Mouse (Mus musculus): Measurements from ENCODE around the gene Gm42372. TPM values are rescaled to one million over a fixed set of nuclear protein-coding genes. Genes with fewer than 3 reads are reported as not detected.
A peak's percentile ranks its signal among the peaks of the same experiment; 100 is the strongest.

The Gm42372 gene
- total and polyA plus RNA-seq, 3 experiments: 0.42 TPM; not detected in 2

- H3K4me1 ChIP-seq (ENCODE audit: control insufficient read depth in 1 of 2, insufficient read depth in 2 of 2, low read length in 2 of 2): peaks cover 4 to 15% of the 10 kb centered on the region in 2 experiments; a peak in 3 of 4 replicates
- TF ChIP-seq GATA1 (IDR thresholded peaks at IDR 0.05; ENCODE audit: low read depth, low read length): no peak
- no peak for TF ChIP-seq CHD1 (IDR thresholded peaks at IDR 0.05; ENCODE audit: low read depth, low read length)
- no peak for TF ChIP-seq HCFC1 (IDR thresholded peaks at IDR 0.05; ENCODE audit: low read depth, low read length)
- 0 out of 2 replicates have a peak, but pooled peaks have one; percentile 30 for TF ChIP-seq TBP (IDR thresholded peaks at IDR 0.05; ENCODE audit: low read depth, low read length)
- no peak; the same call in 1 of the 2 replicates for TF ChIP-seq SIN3A (IDR thresholded peaks at IDR 0.05; ENCODE audit: low read length)
- no peak for TF ChIP-seq EP300 (IDR thresholded peaks at IDR 0.05; ENCODE audit: low read depth in 1 of 2, low read length in 2 of 2)
- peak; percentile 31; the same call in 1 of the 2 replicates for TF ChIP-seq NELFE (IDR thresholded peaks at IDR 0.05; ENCODE audit: low read depth, low read length)
- no peak for TF ChIP-seq JUND (IDR thresholded peaks at IDR 0.05; ENCODE audit: low read depth, low read length)
- TF ChIP-seq RCOR1 (IDR thresholded peaks at IDR 0.05; ENCODE audit: low read depth, low read length): no peak
- TF ChIP-seq ZMIZ1 (IDR thresholded peaks at IDR 0.05; ENCODE audit: low read depth, low read length): no peak
- TF ChIP-seq POLR2A (IDR thresholded peaks at IDR 0.05; ENCODE audit: control insufficient read depth in 1 of 2, insufficient read depth in 1 of 2, low read depth in 1 of 2, low read length in 2 of 2, poor library complexity in 1 of 2): no peak
- no peak for TF ChIP-seq ETS1 (IDR thresholded peaks at IDR 0.05; ENCODE audit: low read depth, low read length)
- no peak for TF ChIP-seq CHD2 (IDR thresholded peaks at IDR 0.05; ENCODE audit: low read length)
- 0 out of 2 replicates have a peak, but pooled peaks have one; percentile 1 for TF ChIP-seq POLR2AphosphoS5 (IDR thresholded peaks at IDR 0.05; ENCODE audit: borderline replicate concordance, low read depth, low read length)
- peak; percentile 94 for TF ChIP-seq MXI1 (IDR thresholded peaks at IDR 0.05; ENCODE audit: low read depth, low read length)
- TF ChIP-seq ELF1 (IDR thresholded peaks at IDR 0.05; ENCODE audit: low read depth, low read length): no peak
- TF ChIP-seq MAX (IDR thresholded peaks at IDR 0.05; ENCODE audit: low read length): peak; percentile 63; the same call in 1 of the 2 replicates
- TF ChIP-seq MEF2A (IDR thresholded peaks at IDR 0.05; ENCODE audit: extremely low read depth, insufficient replicate concordance, low read depth, low read length, poor library complexity, severe bottlenecking): no peak
- TF ChIP-seq USF2 (IDR thresholded peaks at IDR 0.05; ENCODE audit: borderline replicate concordance in 1 of 2, insufficient read depth in 1 of 2, low read depth in 1 of 2, low read length in 2 of 2): no peak
- TF ChIP-seq POLR2AphosphoS2 (IDR thresholded peaks at IDR 0.05; ENCODE audit: low read length): no peak
- no peak for TF ChIP-seq UBTF (IDR thresholded peaks at IDR 0.05; ENCODE audit: borderline replicate concordance, insufficient read depth, low read depth, low read length)
- TF ChIP-seq KAT2A (conservative IDR thresholded peaks at IDR 0.05; ENCODE audit: low read depth, low read length): no peak
- no peak for TF ChIP-seq SMC3 (IDR thresholded peaks at IDR 0.05; ENCODE audit: low read depth, low read length)
- no peak for TF ChIP-seq ZC3H11A (IDR thresholded peaks at IDR 0.05; ENCODE audit: low read depth, low read length)
- TF ChIP-seq ZNF384 (IDR thresholded peaks at IDR 0.05; ENCODE audit: low read depth, low read length): no peak
- TF ChIP-seq TCF12 (IDR thresholded peaks at IDR 0.05; ENCODE audit: low read depth, low read length): no peak
- no peak for TF ChIP-seq MAZ (IDR thresholded peaks at IDR 0.05; ENCODE audit: low read depth, low read length)
- TF ChIP-seq GABPA (IDR thresholded peaks at IDR 0.05; ENCODE audit: low read depth, low read length): no peak
- TF ChIP-seq NRF1 (IDR thresholded peaks at IDR 0.05; ENCODE audit: insufficient read depth, low read depth, low read length, poor library complexity, severe bottlenecking): no peak
- no peak for TF ChIP-seq TAL1 (IDR thresholded peaks at IDR 0.05; ENCODE audit: low read length)
- no peak for TF ChIP-seq BHLHE40 (IDR thresholded peaks at IDR 0.05; ENCODE audit: borderline replicate concordance, low read depth, low read length)
- TF ChIP-seq E2F4 (IDR thresholded peaks at IDR 0.05; ENCODE audit: borderline replicate concordance, low read depth, low read length): no peak
- TF ChIP-seq RAD21 (IDR thresholded peaks at IDR 0.05; ENCODE audit: low read depth, low read length): peak; percentile 12; the same call in 1 of the 2 replicates
- no peak for TF ChIP-seq MAFK (IDR thresholded peaks at IDR 0.05; ENCODE audit: borderline replicate concordance, low read depth, low read length)
- TF ChIP-seq USF1 (IDR thresholded peaks at IDR 0.05; ENCODE audit: low read depth, low read length): 0 out of 2 replicates have a peak, but pooled peaks have one; percentile 2
Observed at GRCm38 (mm10) chr7:17026710-17027587, 44.1 kb downstream of the Gm42372 start.

More at GRCm38 (mm10) chr7:17026710-17027587, 44.1 kb downstream of the Gm42372 start:
- peak; percentile 90 for DNase-seq (ENCODE audit: low read depth, low spot score)
- Histone ChIP-seq H3K9me3 (replicated peaks; ENCODE audit: insufficient read depth, low read length) (no peaks in the 10 kb centered on the region), H3K9ac (ENCODE audit: control insufficient read depth, low read depth, low read length, poor library complexity, severe bottlenecking) (peak overlapping the region; percentile 89), H3K27ac (ENCODE audit: control insufficient read depth, low read depth, low read length) (peak overlapping the region; percentile 70), H3K79me2 (ENCODE audit: control insufficient read depth, insufficient read depth, low read length, poor library complexity) (peaks cover 46% of the 10 kb centered on the region), H3K27me3 (ENCODE audit: control insufficient read depth in 1 of 2, insufficient read depth in 2 of 2, low read length in 2 of 2) (no peaks in the 10 kb centered on the region), H3K4me3 (ENCODE audit: control insufficient read depth in 1 of 2, insufficient read depth in 1 of 2, low read depth in 2 of 2, low read length in 2 of 2) (peak overlapping the region; percentile 80 to 88), H3K36me3 (ENCODE audit: control insufficient read depth in 1 of 2, insufficient read depth in 2 of 2, low read length in 2 of 2) (peaks cover 0 to 16% of the 10 kb centered on the region in 2 experiments; a peak in 3 of 4 replicates)

All from MEL (cell line).